Mouse (Mus musculus): ENCODE data around the gene Gm28048. TPM values are rescaled to one million over a fixed set of nuclear protein-coding genes. Genes with fewer than 3 reads are reported as not detected.

Gm28048 gene
- polyA plus RNA-seq, 1 experiment from 2014 or later = 24.7 TPM

DNA sequence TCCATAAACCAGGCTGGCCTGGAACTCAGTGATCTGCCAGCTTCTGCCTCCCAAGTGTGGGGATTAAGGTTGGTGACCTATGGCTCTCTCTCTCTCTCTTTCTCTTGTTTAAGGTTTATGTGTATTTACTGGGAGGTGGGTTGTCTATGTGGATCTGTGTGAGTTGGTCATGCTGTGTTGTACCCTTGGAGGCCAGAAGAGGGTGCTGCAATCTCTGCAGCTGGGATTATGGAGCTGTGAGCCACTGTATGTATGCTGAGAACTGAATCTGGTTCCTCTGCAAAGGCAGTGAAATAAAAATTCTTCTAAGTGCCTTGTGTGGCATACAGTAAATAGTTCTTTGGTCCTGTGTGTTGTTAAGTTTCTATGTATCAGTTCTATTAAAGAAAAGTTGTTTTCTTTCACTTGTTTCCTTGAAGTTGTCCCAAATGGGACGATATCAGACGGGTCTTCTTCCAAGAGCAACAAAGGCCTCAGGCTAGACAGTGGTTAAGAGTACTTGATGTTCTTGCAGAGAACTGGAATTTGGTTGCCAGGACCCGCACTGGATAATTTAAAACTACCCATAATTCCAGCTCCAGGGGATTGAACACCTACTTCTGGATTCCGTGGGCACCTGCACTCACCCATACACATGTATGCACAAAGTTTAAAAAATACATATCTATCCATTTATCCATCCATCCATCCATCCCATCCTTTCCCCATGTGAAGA lies 31.8 kb upstream of the Gm28048 start:
- no peaks in the 10 kb centered on the region for H3K4me1 ChIP-seq (ENCODE audit: insufficient read depth, low read length)
- no peak for ATAC-seq (ENCODE audit: low FRiP score, low TSS enrichment)
- no peaks in the 10 kb centered on the region for H3K36me3 ChIP-seq (ENCODE audit: insufficient read depth, low read length)
- no peak overlapping the region for H3K9ac ChIP-seq (replicated peaks; ENCODE audit: low read length)
- no peak overlapping the region for H3K27ac ChIP-seq (ENCODE audit: low read length)
- peaks cover 4% of the 10 kb centered on the region for H3K9me3 ChIP-seq (ENCODE audit: low read length)
- H3K4me2 ChIP-seq (replicated peaks; ENCODE audit: low read depth, low read length) = no peak overlapping the region
- no peaks in the 10 kb centered on the region for H3K27me3 ChIP-seq (ENCODE audit: insufficient read depth, low read length)
- WGBS = 89% methylated on average over 4 of the region's 4 CpGs
- H3K4me3 ChIP-seq (ENCODE audit: low read length) = no peak overlapping the region

DNA sequence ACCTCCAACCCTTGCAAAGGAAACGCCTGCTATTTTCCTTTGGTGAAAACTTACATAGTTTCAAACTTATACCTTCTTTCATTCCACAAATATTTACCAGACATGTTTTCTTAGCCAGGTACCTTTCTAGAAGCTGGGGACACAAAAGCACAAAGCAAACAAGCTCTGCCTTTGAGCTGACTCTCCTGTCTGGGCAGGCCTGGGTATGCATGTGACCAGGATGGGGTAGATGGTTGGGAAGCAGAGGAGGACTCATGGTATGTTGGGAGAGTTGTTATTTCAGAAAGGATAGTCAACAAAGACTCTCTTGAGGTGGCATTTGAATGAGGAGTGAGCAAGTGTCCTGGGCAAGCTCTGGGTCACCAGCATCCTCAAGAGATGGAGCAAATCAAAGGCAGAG lies 31.2 kb upstream of the Gm28048 start:
- WGBS = 78% methylated on average over 1 of the region's 1 CpGs
- no peaks in the 10 kb centered on the region for H3K4me1 ChIP-seq (ENCODE audit: insufficient read depth, low read length)
- H3K4me2 ChIP-seq (replicated peaks; ENCODE audit: low read depth, low read length) = no peak overlapping the region
- H3K9ac ChIP-seq (replicated peaks; ENCODE audit: low read length) = no peak overlapping the region
- H3K9me3 ChIP-seq (ENCODE audit: low read length) = no peaks in the 10 kb centered on the region
- no peak for ATAC-seq (ENCODE audit: low FRiP score, low TSS enrichment)
- no peak overlapping the region for H3K27ac ChIP-seq (ENCODE audit: low read length)
- H3K4me3 ChIP-seq (ENCODE audit: low read length) = no peak overlapping the region
- H3K36me3 ChIP-seq (ENCODE audit: insufficient read depth, low read length) = no peaks in the 10 kb centered on the region
- H3K27me3 ChIP-seq (ENCODE audit: insufficient read depth, low read length) = no peaks in the 10 kb centered on the region

DNA sequence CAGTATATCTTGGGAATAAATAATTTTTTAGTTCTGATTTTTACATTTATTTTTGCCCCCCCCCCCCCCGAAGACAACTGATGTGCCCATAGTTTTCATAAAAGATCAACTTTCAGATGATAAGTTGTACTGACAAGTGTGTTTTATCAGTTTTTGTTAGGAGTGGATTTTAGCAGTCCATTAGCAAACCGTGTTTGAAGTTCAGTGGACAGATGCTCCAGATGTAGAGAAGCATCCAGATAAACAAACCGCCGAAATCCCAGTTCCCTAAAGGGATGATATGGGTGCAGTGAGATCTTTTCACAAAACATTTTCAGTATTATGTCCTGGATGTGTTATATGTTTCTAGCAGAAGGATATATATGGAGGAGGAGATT lies 26.9 kb upstream of the Gm28048 start:
- 38% methylated on average over 4 of the region's 4 CpGs for WGBS
- peak overlapping the region; percentile 81; the same call in 1 of the 2 replicates for H3K9ac ChIP-seq (replicated peaks; ENCODE audit: low read length)

DNA sequence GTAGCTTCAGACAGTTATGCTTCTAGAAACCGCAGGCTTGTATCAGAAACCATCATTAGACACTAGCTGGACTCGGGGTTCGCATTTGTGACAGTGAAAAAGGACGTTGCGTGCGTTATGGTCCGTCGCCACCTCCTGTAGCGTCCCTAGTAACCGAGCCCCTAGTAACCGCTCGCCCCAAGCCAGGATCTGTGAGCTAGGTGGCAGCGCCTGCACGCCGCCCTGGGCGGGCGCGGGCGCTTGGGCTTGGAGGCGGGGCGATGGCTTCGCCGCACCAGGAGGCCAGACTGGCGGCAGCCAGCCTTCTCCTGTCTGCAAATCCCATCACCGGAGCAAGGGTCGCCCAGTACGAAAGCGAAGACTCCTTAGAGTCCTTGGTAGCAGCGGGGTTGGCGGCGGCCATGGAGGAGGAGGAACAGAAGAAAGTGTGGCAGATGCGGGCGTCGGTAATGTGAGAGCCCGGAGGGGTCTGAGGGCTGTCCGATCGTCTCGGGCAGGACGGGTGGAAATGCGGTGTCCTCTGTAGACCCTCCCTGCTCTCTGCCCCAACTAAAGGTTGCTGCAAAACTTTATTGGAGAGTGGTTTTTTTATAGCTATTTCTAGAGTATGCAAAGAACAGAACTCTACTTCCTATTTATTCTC lies 26.4 kb upstream of the Gm28048 start:
- peak; percentile 98 for ATAC-seq (ENCODE audit: low FRiP score, low TSS enrichment)
- Histone ChIP-seq H3K4me3 (ENCODE audit: low read length) (peak overlapping the region; percentile 56), H3K36me3 (ENCODE audit: insufficient read depth, low read length) (peaks cover 12% of the 10 kb centered on the region), H3K4me1 (ENCODE audit: insufficient read depth, low read length) (peaks cover 6% of the 10 kb centered on the region), H3K27me3 (ENCODE audit: insufficient read depth, low read length) (no peaks in the 10 kb centered on the region), H3K4me2 (replicated peaks; ENCODE audit: low read depth, low read length) (peak overlapping the region; percentile 66), H3K27ac (ENCODE audit: low read length) (peak overlapping the region; percentile 93), H3K9me3 (ENCODE audit: low read length) (no peaks in the 10 kb centered on the region), H3K9ac (replicated peaks; ENCODE audit: low read length) (peak overlapping the region; percentile 81)
- under 1% methylated on average over 40 of the region's 40 CpGs for WGBS

More for the DNA sequence above, 26.9 kb upstream of the Gm28048 start:
- Histone ChIP-seq H3K27me3 (ENCODE audit: insufficient read depth, low read length) (no peaks in the 10 kb centered on the region), H3K4me3 (ENCODE audit: low read length) (peak overlapping the region; percentile 56), H3K9me3 (ENCODE audit: low read length) (no peaks in the 10 kb centered on the region), H3K4me1 (ENCODE audit: insufficient read depth, low read length) (peaks cover 6% of the 10 kb centered on the region), H3K36me3 (ENCODE audit: insufficient read depth, low read length) (peaks cover 7% of the 10 kb centered on the region), H3K4me2 (replicated peaks; ENCODE audit: low read depth, low read length) (peak overlapping the region; percentile 66), H3K27ac (ENCODE audit: low read length) (no peak overlapping the region)
- no peak for ATAC-seq (ENCODE audit: low FRiP score, low TSS enrichment)

DNA sequence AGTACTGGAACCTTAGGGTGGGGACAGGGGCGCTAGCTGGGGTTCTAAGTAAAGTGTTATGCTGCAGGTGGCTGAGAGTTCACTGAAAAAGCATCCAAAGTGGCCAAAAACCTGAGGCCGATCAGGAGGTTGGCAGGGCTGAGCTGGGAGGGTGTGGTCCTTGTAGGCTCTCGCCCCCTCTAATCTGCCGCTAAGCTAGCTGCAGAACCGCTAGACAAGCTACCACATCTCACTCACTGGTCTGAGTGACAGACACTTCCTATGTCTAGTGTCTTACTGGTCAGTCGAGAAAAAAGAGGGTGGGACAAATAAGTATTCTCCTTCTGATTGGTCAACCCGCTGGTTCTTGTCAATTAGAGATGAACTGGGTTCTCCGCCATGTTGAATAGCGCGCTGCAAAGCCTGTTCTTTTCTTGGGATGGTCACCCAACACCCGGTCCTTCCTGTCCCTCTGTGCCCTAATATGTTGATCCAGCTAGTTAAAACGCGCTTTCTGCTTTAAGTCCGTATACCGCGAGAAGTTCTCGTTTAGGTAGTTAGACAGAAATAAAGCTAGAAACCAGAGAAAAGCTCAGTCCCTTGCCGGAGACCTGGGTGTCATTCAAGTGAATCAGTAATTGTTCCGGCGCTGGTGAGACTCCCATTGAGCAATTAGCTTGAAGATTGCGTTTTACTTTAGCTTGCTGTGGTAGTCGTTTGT lies 25.7 kb upstream of the Gm28048 start, which contains the start of gene Fam161a:
Gene Fam161a (plus strand): TSS at position 51 of the 700 bp plus-strand sequence.
- H3K4me1 ChIP-seq (ENCODE audit: insufficient read depth, low read length) = peaks cover 6% of the 10 kb centered on the region
- peak within 1 kb of the TSS; percentile 56 for H3K4me3 ChIP-seq (ENCODE audit: low read length)
- peak within 1 kb of the TSS; percentile 66 for H3K4me2 ChIP-seq (replicated peaks; ENCODE audit: low read depth, low read length)
- no peaks in the 10 kb centered on the region for H3K9me3 ChIP-seq (ENCODE audit: low read length)
- no peaks in the 10 kb centered on the region for H3K27me3 ChIP-seq (ENCODE audit: insufficient read depth, low read length)
- peak within 1 kb of the TSS; percentile 93 for H3K27ac ChIP-seq (ENCODE audit: low read length)
- H3K36me3 ChIP-seq (ENCODE audit: insufficient read depth, low read length) = peaks cover 13% of the 10 kb centered on the region
- 1% methylated on average over 22 of the region's 22 CpGs for WGBS
- ATAC-seq (ENCODE audit: low FRiP score, low TSS enrichment) = peak; percentile 95
- peak within 1 kb of the TSS; percentile 81 for H3K9ac ChIP-seq (replicated peaks; ENCODE audit: low read length)

DNA sequence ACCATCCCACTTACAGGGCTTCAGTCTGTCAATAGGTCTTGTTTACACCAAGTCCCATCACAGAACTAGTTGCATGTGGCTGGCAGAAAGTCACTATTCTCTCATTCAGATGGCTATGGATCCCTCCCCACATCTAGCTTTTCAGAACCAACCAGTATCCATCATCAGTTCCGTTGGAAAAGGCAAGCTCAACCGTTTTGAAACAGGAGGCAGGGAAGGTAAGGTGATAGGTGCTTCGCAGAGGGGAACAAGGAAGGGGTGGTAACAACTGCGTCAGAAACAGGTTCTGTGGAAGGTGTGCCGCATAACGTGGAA lies 25.2 kb upstream of the Gm28048 start:
- H3K27ac ChIP-seq (ENCODE audit: low read length) = peak overlapping the region; percentile 44
- H3K9ac ChIP-seq (replicated peaks; ENCODE audit: low read length) = peak overlapping the region; percentile 42
- peaks cover 6% of the 10 kb centered on the region for H3K4me1 ChIP-seq (ENCODE audit: insufficient read depth, low read length)
- H3K4me2 ChIP-seq (replicated peaks; ENCODE audit: low read depth, low read length) = peak overlapping the region; percentile 66
- ATAC-seq (ENCODE audit: low FRiP score, low TSS enrichment) = no peak
- H3K27me3 ChIP-seq (ENCODE audit: insufficient read depth, low read length) = no peaks in the 10 kb centered on the region
- H3K4me3 ChIP-seq (ENCODE audit: low read length) = peak overlapping the region; percentile 56
- no peaks in the 10 kb centered on the region for H3K9me3 ChIP-seq (ENCODE audit: low read length)
- H3K36me3 ChIP-seq (ENCODE audit: insufficient read depth, low read length) = peaks cover 19% of the 10 kb centered on the region
- WGBS = 5% methylated on average over 6 of the region's 6 CpGs

DNA sequence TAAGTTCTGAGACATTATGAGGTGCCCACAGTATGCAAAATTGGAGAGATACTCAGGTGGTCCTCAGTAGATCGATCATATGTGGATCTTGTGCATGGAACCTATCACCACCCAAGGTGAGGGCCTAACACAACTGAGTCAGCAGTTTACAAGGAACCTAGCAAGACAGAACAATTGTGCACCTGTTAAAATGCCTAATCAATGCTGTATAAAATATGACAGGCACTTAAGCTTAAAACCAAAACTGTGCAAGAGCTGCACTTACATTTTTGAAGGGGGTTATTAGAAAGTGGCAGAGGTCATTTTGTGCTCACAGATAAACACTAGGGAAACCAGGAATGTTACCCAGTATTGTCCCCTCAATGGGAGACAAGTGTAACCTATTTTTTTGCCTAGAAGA lies 23.4 kb upstream of the Gm28048 start:
- H3K9ac ChIP-seq (replicated peaks; ENCODE audit: low read length) = no peak overlapping the region
- no peak overlapping the region for H3K4me2 ChIP-seq (replicated peaks; ENCODE audit: low read depth, low read length)
- ATAC-seq (ENCODE audit: low FRiP score, low TSS enrichment) = no peak
- H3K4me3 ChIP-seq (ENCODE audit: low read length) = no peak overlapping the region
- no peak overlapping the region for H3K27ac ChIP-seq (ENCODE audit: low read length)
- WGBS = 92% methylated on average over 1 of the region's 1 CpGs
- H3K4me1 ChIP-seq (ENCODE audit: insufficient read depth, low read length) = peaks cover 6% of the 10 kb centered on the region
- H3K36me3 ChIP-seq (ENCODE audit: insufficient read depth, low read length) = peaks cover 34% of the 10 kb centered on the region
- H3K27me3 ChIP-seq (ENCODE audit: insufficient read depth, low read length) = no peaks in the 10 kb centered on the region
- H3K9me3 ChIP-seq (ENCODE audit: low read length) = no peaks in the 10 kb centered on the region

DNA sequence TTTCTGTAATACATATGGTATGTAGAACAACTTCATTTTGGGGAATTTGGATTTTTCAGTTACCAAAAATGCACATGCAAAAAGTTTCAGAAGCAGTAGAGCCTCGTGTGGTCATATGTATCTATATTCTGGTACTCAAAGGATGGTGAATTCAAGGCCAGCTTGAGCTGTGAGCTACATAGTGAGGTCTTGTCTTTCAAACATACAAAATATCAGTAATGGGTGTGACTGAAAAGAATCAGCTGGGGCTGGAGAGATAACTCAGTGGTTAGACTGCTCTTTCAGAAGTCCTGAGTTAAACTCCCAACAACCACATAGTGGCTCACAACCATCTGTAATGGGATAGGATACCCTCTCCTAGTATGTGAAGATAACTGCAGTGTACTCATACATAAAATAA lies 16.4 kb upstream of the Gm28048 start:
- Histone ChIP-seq H3K4me3 (ENCODE audit: low read length) (no peak overlapping the region), H3K27ac (ENCODE audit: low read length) (no peak overlapping the region), H3K4me1 (ENCODE audit: insufficient read depth, low read length) (no peaks in the 10 kb centered on the region), H3K27me3 (ENCODE audit: insufficient read depth, low read length) (no peaks in the 10 kb centered on the region), H3K9me3 (ENCODE audit: low read length) (no peaks in the 10 kb centered on the region), H3K36me3 (ENCODE audit: insufficient read depth, low read length) (peaks cover 73% of the 10 kb centered on the region), H3K9ac (replicated peaks; ENCODE audit: low read length) (no peak overlapping the region), H3K4me2 (replicated peaks; ENCODE audit: low read depth, low read length) (no peak overlapping the region)
- no peak for ATAC-seq (ENCODE audit: low FRiP score, low TSS enrichment)
- WGBS = 80% methylated on average over 1 of the region's 1 CpGs

DNA sequence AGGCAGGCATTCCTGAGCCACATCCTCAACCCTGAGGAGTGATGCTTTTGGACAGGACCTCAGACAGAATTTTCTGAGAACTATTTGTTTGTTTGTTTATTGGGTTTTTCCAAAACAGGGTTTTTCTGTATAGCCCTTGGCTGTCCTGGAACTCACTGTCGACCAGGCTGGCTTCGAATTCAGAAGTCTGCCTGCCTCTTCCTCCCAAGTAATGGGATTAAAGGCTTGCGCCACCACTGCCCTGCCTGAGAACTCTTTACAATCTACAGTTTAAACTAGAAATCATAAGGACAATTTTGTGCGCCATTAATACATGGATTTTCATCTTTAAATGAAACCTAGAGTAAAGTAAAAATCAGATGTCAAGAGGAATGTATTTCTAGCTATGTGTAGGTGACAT lies 13.6 kb upstream of the Gm28048 start:
- H3K4me1 ChIP-seq (ENCODE audit: insufficient read depth, low read length) = peaks cover 11% of the 10 kb centered on the region
- no peak overlapping the region for H3K4me2 ChIP-seq (replicated peaks; ENCODE audit: low read depth, low read length)
- 94% methylated on average over 4 of the region's 4 CpGs for WGBS
- peaks cover 52% of the 10 kb centered on the region for H3K36me3 ChIP-seq (ENCODE audit: insufficient read depth, low read length)
- no peak for ATAC-seq (ENCODE audit: low FRiP score, low TSS enrichment)
- H3K9me3 ChIP-seq (ENCODE audit: low read length) = no peaks in the 10 kb centered on the region
- H3K27ac ChIP-seq (ENCODE audit: low read length) = no peak overlapping the region
- no peaks in the 10 kb centered on the region for H3K27me3 ChIP-seq (ENCODE audit: insufficient read depth, low read length)
- no peak overlapping the region for H3K9ac ChIP-seq (replicated peaks; ENCODE audit: low read length)
- no peak overlapping the region for H3K4me3 ChIP-seq (ENCODE audit: low read length)

DNA sequence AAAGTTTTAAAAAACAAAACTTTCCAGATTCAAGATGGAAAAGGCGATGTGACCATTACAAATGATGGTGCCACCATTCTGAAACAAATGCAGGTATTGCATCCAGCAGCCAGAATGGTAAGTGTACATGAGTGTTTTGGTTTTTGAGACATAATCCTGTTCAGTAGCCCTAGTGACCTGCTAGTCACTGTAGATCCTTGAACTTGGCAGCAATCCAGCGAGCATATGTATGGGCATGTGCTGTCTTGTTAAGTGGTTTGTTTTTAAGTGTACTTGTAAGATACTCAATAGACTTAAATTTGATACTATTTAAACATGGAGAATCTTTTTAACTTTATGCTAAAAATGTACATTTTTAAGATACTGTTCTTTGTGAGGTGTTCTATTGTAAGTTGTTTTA lies 12.4 kb upstream of the Gm28048 start:
- H3K36me3 ChIP-seq (ENCODE audit: insufficient read depth, low read length) = peaks cover 40% of the 10 kb centered on the region
- no peaks in the 10 kb centered on the region for H3K27me3 ChIP-seq (ENCODE audit: insufficient read depth, low read length)
- no peak for ATAC-seq (ENCODE audit: low FRiP score, low TSS enrichment)
- H3K9me3 ChIP-seq (ENCODE audit: low read length) = no peaks in the 10 kb centered on the region
- WGBS = 90% methylated on average over 2 of the region's 2 CpGs
- no peak overlapping the region for H3K4me3 ChIP-seq (ENCODE audit: low read length)
- H3K4me2 ChIP-seq (replicated peaks; ENCODE audit: low read depth, low read length) = no peak overlapping the region
- peaks cover 11% of the 10 kb centered on the region for H3K4me1 ChIP-seq (ENCODE audit: insufficient read depth, low read length)
- H3K9ac ChIP-seq (replicated peaks; ENCODE audit: low read length) = no peak overlapping the region
- H3K27ac ChIP-seq (ENCODE audit: low read length) = no peak overlapping the region
